Mouse (Mus musculus) ES-CJ7 (cell line): ENCODE data around the gene Echs1.

ENCODE experiments used
- DNase-seq: peaks from one replicate; pipeline ENCODE4 v3.0.0; 2011; ENCODE audit warnings: low read depth, low spot score

Echs1 gene

DNA sequence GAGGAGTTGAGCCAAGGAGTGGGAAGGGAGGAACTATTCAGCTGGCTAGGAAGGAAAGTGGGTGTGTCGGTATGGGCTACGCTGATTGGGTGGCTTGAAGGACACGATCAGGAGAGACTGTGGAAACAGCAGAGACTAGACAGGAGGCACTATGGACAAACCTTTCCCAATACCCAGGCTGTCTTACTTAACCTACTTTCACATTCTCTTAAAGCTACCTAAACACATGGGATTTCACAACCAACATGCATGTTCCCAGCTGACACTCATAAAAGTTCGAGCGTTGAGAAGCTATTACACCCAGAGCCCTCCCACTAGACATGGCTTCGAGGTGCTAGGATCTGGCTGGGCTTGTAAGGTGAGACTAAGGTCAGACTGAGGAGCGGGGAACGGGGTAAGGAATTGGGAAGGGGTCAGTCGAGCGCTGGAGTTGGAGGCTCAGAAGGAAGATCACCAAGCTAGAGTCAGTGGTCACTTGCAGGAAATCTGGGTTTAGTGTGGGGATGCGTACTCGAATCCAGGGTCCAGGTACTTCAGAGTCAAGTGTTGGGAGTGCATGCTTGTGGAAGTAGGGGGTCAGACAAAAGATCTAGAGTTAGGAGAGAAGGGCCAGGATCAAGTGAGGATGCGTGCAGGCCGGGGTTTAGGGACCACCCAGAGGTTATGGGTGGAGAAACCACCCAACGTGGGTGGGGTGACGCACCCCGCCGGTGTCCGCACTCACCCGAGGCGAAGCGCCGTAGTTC lies 520 bp downstream of the Echs1 start, which contains the start of gene Paox:
TSS of gene Paox (plus strand) at position 217 of the 746 bp plus-strand sequence.
- peak; percentile 82 for DNase-seq

DNA sequence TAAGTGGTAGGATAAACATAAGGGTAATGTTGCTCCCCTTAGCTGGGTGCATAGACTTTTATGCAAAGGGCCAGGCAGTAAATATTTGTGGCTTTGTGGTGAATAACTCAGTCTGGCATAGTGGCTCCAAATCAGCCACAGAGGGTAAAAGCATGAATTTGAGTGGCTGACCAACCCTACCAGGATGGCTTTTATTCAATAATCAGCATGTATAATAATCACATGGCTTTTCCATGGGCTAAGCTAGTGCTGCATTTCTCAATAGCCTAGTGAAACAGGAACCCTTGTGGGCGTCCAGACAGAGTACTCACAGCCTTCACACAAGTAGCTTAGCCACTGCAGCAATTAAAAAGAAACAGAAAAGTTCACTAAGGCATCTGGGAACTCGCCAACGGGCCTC lies 4.3 kb downstream of the Echs1 start:
- DNase-seq = no peak

DNA sequence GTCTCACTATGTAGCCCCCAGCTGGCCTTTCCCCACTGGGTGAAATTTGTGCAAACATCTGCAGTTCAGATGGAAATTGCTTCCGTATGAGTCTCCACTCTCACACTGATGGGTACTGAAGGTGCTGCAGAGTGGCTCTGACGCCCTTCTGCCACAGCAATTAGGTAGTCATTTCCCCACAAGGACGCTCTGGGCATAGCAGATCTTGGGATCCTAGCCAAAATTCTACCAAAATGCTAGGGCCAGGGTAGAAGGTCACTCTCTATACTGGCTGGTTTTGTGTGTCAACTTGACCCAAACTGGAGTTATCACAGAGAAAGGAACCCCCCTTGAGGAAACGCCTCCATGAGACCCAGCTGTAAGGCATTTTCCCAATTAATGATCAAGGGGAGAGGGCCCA lies 12.3 kb downstream of the Echs1 start:
- no peak for DNase-seq

DNA sequence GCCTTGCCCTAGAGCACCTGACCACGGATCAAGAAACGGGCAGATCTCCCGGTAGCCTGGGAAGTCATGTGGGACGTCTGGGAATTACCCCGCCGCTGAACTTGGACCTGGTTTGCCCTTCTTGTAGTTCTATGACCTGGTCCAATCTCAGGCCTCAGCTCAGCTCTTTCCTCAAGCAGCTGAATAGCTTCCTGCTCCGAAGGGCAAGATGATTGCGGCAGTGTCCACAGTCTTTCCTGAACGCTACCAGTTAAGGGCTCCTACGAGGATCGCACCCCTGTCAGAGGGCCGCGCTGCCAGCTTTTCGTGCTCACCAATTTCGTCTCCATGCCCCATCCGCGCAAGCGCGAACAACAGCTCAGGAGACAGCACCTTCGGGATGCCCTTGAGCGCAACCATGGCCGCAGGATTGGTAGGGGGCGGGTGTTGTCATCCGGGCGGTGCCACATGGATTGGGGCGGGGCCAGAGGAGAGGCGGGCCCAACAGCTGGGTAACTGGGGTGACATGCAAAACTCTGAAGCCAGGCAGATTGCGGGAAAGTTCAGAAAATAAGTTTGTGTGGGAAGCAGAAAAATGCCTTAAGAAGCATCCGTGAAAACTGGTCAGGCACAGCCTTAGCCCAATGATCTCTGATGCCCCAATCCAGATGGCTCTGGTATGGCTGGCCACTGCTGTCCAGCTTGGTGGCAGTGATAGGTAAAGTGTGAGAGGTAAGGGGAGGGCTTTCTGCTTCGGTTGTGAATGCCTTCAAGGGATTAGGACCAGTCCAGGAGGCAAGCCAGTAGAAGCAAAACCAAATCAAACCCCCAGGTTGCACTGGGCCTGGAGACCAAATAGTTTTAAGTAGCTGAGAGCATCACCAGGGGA lies 14.0 kb downstream of the Echs1 start, which contains the start of gene Fuom:
TSS of gene Fuom (minus strand) at position 449 of the 868 bp plus-strand sequence.
- DNase-seq = peak; percentile 91

DNA sequence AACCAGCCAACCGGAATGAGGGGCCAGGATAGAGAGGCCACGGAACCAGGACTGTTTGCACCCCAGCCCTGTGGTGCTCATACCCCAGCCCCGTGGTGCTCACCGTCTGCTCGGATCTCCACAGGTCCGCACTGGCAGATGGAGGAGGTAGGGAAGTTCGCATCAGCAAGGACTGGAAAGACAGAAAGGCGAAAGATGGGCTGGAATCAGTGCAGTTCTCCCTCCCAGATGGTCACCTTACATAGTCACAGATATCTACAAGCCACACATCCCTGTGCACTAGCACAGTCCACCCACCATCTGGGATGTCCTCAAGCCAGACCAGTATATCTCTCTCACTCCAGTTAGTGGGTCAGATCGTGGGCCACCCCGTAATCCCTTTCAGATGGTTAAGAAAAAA lies 14.8 kb downstream of the Echs1 start:
- DNase-seq = no peak

DNA sequence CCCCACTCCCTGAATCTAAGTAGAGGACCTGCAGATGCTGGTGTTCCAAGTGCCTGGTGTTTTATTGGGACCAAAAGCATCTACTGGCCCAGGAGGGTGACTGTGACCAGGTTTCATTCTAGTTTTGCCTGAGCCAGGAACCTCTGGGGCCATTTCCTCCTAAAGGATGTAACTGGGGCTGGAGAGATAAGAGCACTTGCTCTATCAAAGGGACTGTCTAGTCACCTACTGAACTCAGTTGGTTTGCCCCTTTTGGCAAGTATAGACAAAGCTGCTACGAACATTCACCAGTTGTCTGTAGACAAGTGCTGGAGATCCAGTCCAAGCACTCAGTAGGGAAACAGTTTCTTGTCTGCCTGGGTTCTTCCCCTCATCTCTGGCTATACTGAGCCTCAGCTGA lies 17.8 kb downstream of the Echs1 start:
- no peak for DNase-seq

DNA sequence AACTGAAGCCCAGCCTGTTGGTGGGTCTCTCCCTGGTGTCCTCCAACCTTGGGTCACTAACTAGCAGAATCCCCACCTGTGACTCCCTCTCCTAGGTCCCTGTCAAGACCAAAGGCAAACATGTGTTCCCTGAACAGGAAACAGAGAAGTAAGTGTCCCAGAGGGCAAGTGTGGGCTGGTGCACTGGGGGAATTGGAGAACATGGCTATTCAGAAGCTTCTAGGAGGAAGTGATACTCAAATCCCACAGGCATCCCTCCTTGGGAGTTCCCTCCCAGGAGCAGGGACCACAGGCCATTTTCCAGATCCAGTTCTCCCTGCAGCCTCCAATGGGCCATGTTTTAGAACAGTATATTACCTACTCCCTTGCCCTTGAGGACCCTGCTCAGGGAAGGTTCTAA lies 20.2 kb downstream of the Echs1 start:
- DNase-seq = no peak

DNA sequence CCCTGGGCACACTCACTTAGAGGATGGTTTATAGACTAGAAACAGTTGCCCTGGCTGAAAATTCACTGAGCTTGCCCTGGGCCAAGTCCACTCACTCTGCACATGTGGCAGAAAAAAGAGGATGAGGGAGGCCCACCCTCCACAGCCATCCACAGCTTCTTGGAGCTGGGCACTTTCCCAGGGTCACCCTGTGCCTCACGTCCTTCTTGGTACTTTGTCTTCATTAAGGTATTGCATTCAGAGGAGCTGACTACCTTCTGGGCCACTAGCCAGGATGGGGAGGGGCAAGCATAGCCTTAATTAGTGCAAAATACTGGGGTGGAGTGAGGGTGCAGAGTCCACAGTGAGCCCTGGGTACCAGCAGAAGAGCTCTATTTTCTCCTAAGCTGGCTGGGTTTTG lies 20.7 kb downstream of the Echs1 start:
- DNase-seq = no peak

DNA sequence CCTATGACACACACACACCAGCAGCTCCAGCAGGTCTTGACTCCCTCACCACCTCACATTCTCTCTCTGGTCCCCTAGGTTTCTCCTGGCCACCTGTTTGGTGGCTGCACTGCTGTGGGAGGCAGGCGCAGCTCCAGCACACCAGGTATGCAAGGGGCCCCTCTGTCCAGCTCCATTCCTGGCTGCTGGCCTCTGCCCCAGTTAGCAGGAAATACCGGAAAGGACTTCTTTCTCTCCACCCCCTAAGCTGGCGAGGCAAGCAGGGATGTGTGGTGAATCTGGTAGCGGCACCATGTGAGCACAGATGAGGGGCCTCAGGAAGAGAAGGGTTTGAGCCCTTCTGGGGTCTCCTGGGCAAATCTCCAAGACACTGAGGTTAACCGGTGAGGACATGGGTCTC lies 21.3 kb downstream of the Echs1 start:
- DNase-seq = no peak

DNA sequence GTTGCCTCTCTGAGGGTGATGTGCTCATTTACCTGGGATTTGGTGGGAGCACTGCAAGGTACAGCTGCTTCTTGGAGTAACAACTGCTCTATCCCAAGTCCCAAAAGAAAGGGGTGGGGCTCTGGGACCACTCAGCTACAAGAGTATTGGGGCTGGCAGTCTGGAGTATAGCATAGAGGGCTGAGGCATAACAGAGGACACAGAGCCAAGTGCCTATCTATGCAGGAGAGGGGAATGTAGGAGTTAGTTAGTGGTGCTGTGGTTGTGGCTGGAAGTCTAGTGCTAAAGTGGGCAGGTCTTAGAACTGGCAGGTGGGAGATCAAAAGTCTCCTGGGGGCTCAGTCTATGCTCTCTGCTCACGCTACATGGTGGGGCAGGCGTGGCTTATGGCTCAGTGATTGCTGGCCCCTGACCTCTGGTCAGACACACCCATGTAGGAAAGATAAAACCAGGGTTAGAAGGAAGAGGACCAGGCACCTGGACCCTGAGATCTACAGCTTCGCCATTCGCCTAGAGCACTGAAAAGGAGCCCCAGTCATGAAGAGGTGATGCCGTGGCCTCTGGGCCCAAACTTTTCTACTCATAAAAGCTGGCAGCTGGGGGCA lies 23.2 kb downstream of the Echs1 start, which contains the start of gene Prap1:
TSS of gene Prap1 (plus strand) at position 472 of the 605 bp plus-strand sequence.
- DNase-seq = no peak

DNA sequence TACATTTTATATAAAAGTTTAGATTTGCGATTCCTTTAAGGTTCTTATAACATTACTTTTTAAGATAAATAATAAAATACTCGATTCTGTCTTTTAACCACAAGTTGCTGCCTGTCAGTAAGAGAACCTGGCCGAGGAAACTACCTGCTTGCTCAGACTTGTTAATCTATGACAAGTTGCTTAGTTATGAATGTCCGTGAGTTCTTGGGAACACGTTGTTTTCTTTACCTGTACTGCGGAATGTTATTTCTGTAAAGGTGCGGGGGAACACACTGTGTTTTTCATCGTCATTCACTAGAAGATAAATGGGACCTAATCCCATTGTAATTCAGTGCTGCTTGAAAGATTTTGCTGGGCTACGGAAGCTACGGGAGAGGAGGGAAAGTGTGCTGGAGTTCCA lies 25.7 kb downstream of the Echs1 start:
- no peak for DNase-seq

DNA sequence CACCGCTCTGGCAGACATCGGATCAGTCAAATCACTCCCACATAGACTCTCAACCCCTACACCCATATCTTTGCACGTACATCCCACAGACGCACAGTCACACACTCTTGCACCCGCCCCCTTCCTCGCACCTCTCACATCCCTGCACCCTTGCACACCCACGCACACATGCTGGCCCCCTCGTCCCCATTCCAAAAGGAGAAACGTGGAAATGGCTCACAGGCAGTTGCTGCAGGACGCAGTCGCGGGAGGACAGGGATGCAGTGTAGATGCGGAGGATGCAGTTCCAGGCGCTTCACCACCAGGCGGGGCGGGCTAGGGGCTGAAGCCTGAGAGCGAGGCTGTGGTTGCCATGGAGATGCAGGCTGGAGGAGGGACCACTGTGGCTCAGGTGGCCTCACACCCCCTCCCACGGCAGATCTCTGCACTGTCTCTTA lies 34.0 kb downstream of the Echs1 start, which contains the start of gene Caly:
TSS of gene Caly (minus strand) at position 307 of the 437 bp plus-strand sequence.
- DNase-seq = peak; percentile 83

DNA sequence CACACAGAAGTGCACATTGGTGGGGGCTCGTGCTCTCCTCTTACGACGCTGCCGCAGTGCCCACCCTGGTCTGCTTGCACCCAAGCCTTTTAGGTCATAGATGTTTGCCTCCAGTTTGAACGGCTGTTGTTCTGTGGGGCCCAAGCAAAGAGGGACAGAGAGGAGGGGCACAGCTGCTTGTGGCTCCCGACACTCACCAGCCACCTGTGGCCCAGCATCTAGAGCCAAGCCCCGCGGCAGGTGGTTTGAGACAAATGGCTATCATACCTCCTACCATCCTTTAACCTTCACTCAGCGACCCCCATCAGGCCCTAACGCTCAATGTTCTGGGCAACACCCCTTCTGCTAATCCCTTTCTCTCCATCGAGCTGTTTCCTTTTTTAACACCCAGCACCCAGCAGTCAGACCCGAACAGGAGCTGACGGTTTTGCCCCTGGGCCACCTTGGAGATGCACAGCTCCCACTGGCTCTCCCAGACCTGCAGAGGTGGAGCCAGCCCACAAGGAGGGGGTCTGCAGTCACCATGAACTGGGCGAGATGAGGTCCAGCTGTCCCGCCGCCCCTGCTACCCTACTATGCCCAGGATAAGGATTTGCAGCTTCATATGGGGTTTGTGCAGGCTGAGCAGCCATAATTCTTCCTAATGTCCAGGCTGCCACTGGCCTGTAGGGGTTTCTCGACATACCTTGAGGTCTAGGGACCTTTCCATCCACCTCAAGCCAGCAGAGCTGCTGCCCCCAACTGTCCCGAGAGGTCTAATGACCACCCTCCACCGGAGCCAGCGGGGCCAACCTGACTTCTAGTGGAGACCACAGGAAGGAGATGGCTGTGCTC lies 34.7 kb downstream of the Echs1 start:
- no peak for DNase-seq

DNA sequence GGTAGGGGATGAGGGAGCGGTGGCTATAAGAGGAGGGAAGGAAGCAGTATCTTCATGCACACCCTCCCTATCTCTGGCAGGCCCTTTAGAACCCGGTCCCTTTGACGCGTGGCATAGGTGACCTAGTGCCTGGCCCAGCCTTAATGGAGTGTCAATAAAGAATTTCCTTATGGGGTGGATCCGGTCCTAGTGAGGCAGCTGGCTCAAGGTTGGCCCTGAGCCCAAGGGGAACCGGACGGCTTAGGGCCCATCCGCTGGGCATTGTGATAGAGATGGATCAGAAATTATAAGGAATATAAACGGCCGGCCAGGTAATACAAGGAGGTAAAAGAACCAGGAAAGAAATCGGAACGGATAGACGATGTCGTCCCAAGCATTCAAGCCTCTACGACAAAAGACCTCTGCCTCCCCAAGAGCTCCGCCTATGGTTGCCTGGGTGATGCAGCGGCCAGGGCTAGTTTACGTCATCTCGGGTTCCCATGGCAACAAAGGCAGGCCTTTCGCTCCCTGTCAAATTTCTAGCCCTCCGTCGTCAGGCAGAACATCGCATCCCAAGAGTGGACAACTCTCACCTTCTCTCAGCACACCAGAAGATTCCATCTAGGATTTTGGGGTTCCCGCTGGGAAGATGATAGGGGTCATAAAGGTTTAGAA lies 35.6 kb downstream of the Echs1 start:
- peak; percentile 87 for DNase-seq

DNA sequence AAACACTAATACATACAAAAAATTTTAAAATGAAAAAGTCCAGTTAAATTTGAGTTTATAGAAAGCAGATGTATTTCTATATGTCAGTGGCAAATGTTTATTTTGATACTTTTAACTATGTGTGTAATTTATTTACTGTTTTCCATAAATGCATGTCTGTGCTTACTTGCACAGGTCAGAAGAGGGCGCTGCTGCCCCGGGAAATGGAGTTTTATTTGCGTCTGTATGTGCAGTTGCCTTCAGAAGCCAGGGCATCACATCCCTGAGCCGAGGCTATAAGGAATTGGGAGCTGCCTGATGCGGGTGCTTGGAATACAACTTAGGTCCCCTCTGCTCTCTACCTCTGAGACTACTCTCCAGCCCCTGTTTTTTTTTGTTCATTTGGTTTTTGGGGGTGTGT lies 37.6 kb downstream of the Echs1 start:
- peak; percentile 85 for DNase-seq

DNA sequence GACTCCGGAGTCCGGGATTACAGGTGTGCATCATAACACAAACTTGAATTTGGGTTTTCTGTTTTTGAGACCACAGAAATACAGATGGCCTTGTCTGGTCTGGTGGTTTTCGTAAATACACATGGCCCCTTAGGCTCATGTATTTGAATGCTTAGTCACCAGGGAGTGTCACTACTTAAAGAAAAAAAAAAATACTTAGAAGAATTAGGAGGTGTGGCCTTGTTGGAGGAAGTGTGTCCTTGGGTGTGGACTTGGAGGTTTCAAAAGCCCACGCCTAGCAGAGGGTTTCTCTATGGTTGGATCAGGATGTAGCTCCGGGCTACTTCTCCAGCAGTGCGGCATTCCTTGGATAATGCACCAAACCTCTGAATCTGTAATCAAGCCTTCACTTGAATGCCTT lies 38.6 kb downstream of the Echs1 start:
- peak; percentile 69 for DNase-seq

DNA sequence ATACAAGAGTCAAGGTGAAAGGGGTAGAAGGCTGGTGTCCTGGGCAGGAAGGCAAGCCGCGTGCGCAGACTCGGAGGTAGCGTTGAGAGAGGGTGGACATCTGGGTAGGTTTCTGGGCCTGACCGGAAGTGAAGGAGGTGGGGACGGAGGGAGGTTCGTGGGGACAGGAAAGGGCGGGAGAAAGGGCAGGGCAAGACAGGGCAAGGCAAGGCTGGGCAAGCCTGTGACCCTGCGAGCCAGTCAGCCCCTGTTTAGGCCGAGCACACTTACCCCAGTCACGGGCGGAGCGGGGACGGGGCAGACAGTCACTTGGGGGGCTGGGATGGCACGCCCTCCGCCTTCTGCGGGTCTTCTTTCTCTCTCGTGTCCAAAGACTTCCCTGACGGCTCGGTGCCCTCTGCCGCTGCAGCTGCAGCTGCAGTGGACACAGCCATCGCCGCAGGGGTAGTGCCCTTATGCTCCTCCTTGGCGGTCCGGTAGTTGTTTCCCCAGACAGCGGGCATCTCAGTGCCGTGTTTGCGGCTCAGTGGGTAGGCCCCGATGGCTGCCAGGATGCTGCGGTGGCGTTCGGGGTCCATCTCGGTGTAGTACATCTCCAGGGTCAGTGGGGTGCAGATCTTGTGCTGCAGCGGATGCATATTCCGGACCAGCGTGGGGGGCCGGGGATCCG lies 46.1 kb downstream of the Echs1 start:
- peak; percentile 15 for DNase-seq

DNA sequence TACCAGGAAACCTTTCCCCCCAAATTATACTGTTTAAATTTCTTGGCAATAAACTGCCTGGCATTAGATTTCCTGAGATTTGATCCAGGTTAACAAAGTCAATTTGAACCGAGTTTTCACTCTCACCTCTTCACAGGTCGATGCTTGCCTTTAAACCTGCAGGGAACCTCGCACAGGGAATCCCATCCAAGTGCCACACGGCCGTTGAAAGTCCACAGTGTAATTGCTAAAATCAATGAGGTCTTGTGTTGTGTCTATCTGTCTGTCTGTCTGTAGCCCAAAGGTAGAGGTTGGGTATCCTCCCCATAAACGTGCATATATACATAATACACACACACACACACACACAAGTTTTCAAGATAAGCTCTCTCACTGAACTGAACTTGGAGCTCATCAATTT lies 48.9 kb downstream of the Echs1 start:
- no peak for DNase-seq

DNA sequence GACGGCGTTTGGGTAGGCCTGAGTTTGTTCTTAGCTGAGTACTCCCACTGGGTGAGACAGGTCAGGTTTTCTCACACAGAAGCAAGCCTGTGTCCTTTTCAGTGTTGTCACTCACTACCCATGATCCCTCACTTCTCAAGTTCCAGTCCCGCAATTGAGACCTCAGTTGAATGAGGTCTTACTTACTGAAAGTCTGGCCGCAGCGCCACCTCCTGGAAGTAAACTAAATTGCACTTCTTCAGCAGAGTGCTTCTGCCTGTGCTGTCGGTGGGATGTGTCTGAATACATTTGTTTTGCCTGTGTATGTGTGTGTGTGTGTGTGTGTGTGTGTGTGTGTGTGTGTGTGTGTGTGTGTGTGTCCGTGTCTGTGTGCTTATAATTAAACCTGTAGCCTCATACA lies 53.2 kb downstream of the Echs1 start:
- DNase-seq = peak; percentile 85

DNA sequence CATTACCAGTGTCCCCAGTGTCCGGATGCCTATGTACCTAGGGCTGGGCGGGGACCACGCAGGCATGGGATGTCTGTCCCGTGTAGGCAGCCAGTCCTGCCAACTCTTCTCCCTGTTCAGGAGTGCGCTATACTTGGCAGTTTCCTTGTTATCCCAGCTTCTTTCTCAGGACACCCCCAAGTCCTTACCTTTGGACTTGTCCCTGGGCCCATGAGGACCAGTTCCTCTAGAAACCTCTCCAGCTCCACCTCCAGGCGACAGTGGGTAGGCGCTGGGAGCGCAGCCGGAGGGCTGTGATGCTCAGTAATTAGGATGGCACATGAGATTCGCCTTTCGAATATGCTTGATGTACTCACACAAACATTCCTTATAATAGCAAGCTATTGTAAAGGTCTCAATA lies 54.0 kb downstream of the Echs1 start:
- DNase-seq = peak; percentile 56
